Mouse (Mus musculus) hindbrain, embryonic 14.5 days (tissue): ENCODE measurements around the gene Ano7. TPM values are rescaled to one million over a fixed set of nuclear protein-coding genes. Genes with fewer than 3 reads are reported as not detected.

Experiments
- ATAC-seq: fragments of 200-750 bp; cut with Nextera tagmentation; 2 replicates; pipeline ENCODE4 v1.8.0; 2017; ENCODE audit warnings: moderate number of reproducible peaks, mild to moderate bottlenecking, moderate TSS enrichment, moderate library complexity; ENCODE audit not compliant: low FRiP score
- DNase-seq: peaks from one replicate; pipeline ENCODE4 v3.0.0-alpha.2; 2015; ENCODE audit warnings: low spot score
- H3K27ac ChIP-seq: fragments of 300-500 bp; sonication (generic); 2 replicates; pipeline ENCODE4 v1.5.1; 2014; ENCODE audit warnings: mild to moderate bottlenecking, moderate library complexity
- H3K27me3 ChIP-seq: fragments of 300-500 bp; sonication (generic); 2 replicates; pipeline ENCODE4 v1.6.1; 2014; ENCODE audit warnings: mild to moderate bottlenecking, low read length, mixed read lengths; ENCODE audit not compliant: control insufficient read depth, insufficient read depth
- H3K36me3 ChIP-seq: fragments of 300-500 bp; sonication (generic); replicated peaks from 2 replicates; pipeline ENCODE4 v1.6.1; 2014; ENCODE audit not compliant: control insufficient read depth, insufficient read depth
- H3K4me1 ChIP-seq: fragments of 300-500 bp; sonication (generic); replicated peaks from 2 replicates; pipeline ENCODE4 v1.6.1; 2014; ENCODE audit warnings: antibody characterized with exemption, low read length, mixed read lengths; ENCODE audit not compliant: control insufficient read depth, insufficient read depth
- H3K4me2 ChIP-seq: fragments of 300-500 bp; sonication (generic); replicated peaks from 2 replicates; pipeline ENCODE4 v1.6.1; 2014; ENCODE audit warnings: mild to moderate bottlenecking, moderate library complexity
- H3K4me3 ChIP-seq: fragments of 300-500 bp; sonication (generic); replicated peaks from 2 replicates; pipeline ENCODE4 v1.5.1; 2014; ENCODE audit warnings: mild to moderate bottlenecking, low read length
- H3K9ac ChIP-seq: fragments of 300-500 bp; sonication (generic); 2 replicates; pipeline ENCODE4 v1.6.1; 2014
- H3K9me3 ChIP-seq: fragments of 300-500 bp; sonication (generic); 2 replicates; pipeline ENCODE4 v1.6.1; 2016; ENCODE audit warnings: low read length; ENCODE audit not compliant: control insufficient read depth
- WGBS: fragments of 180-500 bp; shearing (Covaris S2); extraction: QIAGEN DNeasy Blood & Tissue Kit; methylation state at CpG from one replicate; pipeline ENCODE4 v1.1.7; 2014; 5-methylcytosine and 5-hydroxymethylcytosine counted together
- polyA plus RNA-seq: library from polyadenylated mRNA; unstranded; fragments of >200 nt; fragmentation: Nextera tagmentation; extraction: Ambion mirVana; gene quantifications from 2 replicates; pipeline ENCODE4 v1.2.1, GENCODE M21; 2014

Gene Ano7
- polyA plus RNA-seq, 1 experiment from 2014 or later, result 0.66 TPM

DNA sequence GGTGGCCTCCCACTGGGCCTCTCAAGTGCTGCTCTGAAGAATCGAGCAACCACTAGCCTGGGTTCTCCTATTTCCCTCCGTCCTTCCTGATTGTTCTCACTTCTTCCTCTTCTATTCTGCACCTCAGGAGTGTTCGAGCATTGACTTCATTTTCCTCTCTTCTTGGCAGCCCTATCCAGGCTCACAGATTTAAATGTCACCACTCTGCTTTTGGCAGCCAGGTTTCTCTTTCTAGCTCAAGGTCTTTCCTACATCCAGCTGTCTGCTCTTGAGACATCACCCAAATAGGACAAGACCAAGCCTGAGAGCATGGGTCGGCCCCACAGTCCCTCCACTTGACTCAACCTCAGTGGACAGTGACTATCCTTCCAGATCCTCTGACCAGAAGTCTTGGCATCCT lies 11.1 kb upstream of the Ano7 start:
- no peak for DNase-seq
- Histone ChIP-seq H3K4me3 (no peak overlapping the region), H3K27me3 (no peaks in the 10 kb centered on the region), H3K9ac (no peak overlapping the region), H3K4me1 (no peaks in the 10 kb centered on the region), H3K27ac (no peak overlapping the region), H3K36me3 (peaks cover 97% of the 10 kb centered on the region), H3K9me3 (no peaks in the 10 kb centered on the region), H3K4me2 (no peak overlapping the region)
- no peak for ATAC-seq
- WGBS, result 95% methylated on average over 4 of the region's 4 CpGs

DNA sequence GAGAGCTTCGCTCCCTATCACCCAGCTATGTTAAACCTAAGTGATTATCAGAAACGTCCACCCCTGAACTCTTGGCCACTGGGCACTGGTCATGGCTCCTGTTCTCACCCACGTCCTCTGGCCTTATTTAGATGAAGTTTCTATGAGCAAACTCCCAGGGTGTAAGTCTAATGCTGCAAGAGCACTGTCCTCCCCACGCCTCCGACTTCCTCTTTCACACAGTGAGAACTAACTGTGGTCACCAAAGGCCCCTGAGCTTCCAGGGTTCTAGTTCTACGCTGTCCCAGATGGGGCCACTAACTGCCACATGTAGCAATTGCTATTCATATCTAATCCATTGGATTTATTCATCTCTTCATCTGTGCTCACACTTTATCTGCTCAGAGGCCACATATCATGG lies 8.1 kb upstream of the Ano7 start:
- Histone ChIP-seq H3K9me3 (no peaks in the 10 kb centered on the region), H3K27me3 (no peaks in the 10 kb centered on the region), H3K4me1 (no peaks in the 10 kb centered on the region), H3K36me3 (peaks cover 76% of the 10 kb centered on the region), H3K27ac (no peak overlapping the region), H3K9ac (no peak overlapping the region), H3K4me3 (no peak overlapping the region), H3K4me2 (no peak overlapping the region)
- DNase-seq (no peak), ATAC-seq (no peak)
- WGBS, result 96% methylated on average over 6 of the region's 6 CpGs

DNA sequence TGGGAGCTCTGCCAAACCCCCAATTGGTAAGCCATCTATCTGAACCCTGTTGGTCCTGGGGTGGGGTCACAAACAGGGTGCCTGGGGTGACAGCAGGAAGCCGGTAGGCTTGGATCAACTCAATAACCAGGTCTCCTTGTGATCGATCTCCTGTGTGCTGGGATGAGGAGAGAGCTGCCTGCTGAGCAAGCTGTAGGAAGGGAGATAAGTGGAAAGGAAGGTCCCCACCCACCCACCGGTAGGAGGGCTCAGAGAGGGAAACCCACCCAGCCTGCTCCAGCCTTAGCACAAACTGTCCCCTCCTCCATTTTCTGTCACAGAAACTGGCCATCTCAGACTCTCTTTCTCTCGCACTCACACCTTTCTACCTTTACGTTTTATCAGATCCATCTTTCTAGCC lies 3.6 kb downstream of the Ano7 start:
- H3K36me3 ChIP-seq, result no peaks in the 10 kb centered on the region
- no peak for ATAC-seq
- WGBS, result 74% methylated on average over 5 of the region's 5 CpGs

DNA sequence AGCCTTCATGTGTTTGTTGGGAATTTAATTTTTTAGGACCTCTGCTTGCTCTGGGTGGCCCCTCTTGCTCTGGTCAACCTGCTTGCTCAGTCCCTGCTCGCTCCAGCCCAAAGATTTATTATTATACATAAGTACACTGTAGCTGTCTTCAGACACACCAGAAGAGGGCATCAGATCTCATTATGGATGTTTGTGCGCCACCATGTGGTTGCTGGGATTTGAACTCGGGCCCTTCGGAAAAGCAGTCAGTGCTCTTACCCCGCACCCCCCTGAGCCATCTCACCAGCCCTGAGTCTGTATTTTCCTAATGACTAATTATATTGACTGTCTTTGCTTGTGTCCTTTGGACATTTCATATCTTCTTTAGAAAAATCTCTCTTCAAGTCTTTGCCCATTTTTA lies 5.4 kb downstream of the Ano7 start:
- Histone ChIP-seq H3K9ac (no peak overlapping the region), H3K36me3 (no peaks in the 10 kb centered on the region), H3K4me3 (no peak overlapping the region), H3K27ac (no peak overlapping the region), H3K4me1 (no peaks in the 10 kb centered on the region), H3K27me3 (no peaks in the 10 kb centered on the region), H3K9me3 (no peaks in the 10 kb centered on the region), H3K4me2 (no peak overlapping the region)
- DNase-seq (no peak), ATAC-seq (no peak)
- WGBS, result 82% methylated on average over 5 of the region's 5 CpGs

More for the DNA sequence above, 3.6 kb downstream of the Ano7 start:
- H3K4me3 ChIP-seq, result no peak overlapping the region
- H3K9ac ChIP-seq, result no peak overlapping the region
- DNase-seq, result no peak
- H3K4me2 ChIP-seq, result no peak overlapping the region
- no peaks in the 10 kb centered on the region for H3K4me1 ChIP-seq
- no peaks in the 10 kb centered on the region for H3K9me3 ChIP-seq
- no peak overlapping the region for H3K27ac ChIP-seq
- H3K27me3 ChIP-seq, result no peaks in the 10 kb centered on the region

GRCm38 (mm10) chr1:93387198-93387597 lies 13.5 kb downstream of the Ano7 start:
- Histone ChIP-seq H3K9ac (no peak overlapping the region), H3K27me3 (no peaks in the 10 kb centered on the region), H3K36me3 (no peaks in the 10 kb centered on the region), H3K4me3 (no peak overlapping the region), H3K9me3 (no peaks in the 10 kb centered on the region), H3K4me1 (no peaks in the 10 kb centered on the region), H3K4me2 (no peak overlapping the region), H3K27ac (no peak overlapping the region)
- DNase-seq, result no peak
- WGBS, result 78% methylated on average over 2 of the region's 2 CpGs
- no peak for ATAC-seq

DNA sequence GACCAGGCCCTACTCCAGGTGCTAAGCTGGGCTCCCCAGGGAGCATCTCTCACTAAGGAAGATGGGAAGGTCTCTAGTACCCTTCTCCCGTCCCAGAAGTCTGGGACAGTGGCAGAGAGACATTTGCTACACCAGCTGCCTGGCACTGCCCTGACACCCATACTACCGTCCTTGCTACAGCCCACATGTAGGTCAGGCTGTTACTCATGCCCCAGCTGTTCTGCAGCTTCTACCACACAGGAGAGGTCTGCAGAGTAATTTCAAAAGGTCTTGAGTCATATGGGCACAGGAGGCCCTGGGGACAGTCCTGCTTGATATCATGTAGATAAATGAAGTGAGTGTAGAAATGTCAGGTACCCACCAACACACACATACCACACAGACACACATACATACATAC lies 15.2 kb downstream of the Ano7 start:
- Histone ChIP-seq H3K27ac (no peak overlapping the region), H3K4me1 (no peaks in the 10 kb centered on the region), H3K4me3 (no peak overlapping the region), H3K4me2 (no peak overlapping the region), H3K27me3 (no peaks in the 10 kb centered on the region), H3K9ac (no peak overlapping the region), H3K9me3 (no peaks in the 10 kb centered on the region), H3K36me3 (no peaks in the 10 kb centered on the region)
- 66% methylated on average over 2 of the region's 2 CpGs for WGBS
- no peak for ATAC-seq
- DNase-seq, result no peak

- 25% methylated on average over 38 of the region's 38 CpGs for WGBS
- ATAC-seq, result no peak
- H3K4me3 ChIP-seq, result no peak overlapping the region; the same call in 1 of the 2 replicates
- no peaks in the 10 kb centered on the region for H3K27me3 ChIP-seq
- no peaks in the 10 kb centered on the region for H3K4me1 ChIP-seq
- no peak overlapping the region for H3K27ac ChIP-seq
- no peak overlapping the region for H3K9ac ChIP-seq
- H3K4me2 ChIP-seq, result peak overlapping the region; percentile 40
- H3K36me3 ChIP-seq, result peaks cover 9% of the 10 kb centered on the region
- H3K9me3 ChIP-seq, result no peaks in the 10 kb centered on the region
- DNase-seq, result no peak
Measured at GRCm38 (mm10) chr1:93401191-93402052, 27.7 kb downstream of the Ano7 start.

DNA sequence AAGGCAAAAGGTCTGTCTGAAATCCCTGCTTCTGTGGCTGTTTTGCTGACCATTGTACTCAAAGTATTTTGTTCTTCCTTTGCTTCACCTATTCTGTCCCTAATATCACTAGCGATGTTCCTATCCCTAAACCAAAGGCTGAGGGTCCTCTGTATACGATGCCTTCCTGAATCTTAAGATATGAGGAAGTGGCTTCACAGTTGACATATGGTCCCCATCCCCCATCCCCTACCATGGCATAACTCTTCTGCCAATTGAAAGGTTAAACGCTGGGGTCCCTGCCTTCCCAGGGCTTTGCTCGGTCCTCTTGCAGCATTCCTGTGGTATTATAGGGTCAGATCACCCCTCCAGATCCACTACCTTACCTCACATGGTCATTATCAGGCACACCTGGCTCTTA lies 29.7 kb downstream of the Ano7 start:
- Histone ChIP-seq H3K9ac (no peak overlapping the region), H3K4me3 (no peak overlapping the region), H3K36me3 (peaks cover 27% of the 10 kb centered on the region), H3K27me3 (no peaks in the 10 kb centered on the region), H3K9me3 (no peaks in the 10 kb centered on the region), H3K4me1 (no peaks in the 10 kb centered on the region), H3K27ac (no peak overlapping the region), H3K4me2 (no peak overlapping the region)
- 90% methylated on average over 4 of the region's 4 CpGs for WGBS
- DNase-seq, result no peak
- no peak for ATAC-seq

DNA sequence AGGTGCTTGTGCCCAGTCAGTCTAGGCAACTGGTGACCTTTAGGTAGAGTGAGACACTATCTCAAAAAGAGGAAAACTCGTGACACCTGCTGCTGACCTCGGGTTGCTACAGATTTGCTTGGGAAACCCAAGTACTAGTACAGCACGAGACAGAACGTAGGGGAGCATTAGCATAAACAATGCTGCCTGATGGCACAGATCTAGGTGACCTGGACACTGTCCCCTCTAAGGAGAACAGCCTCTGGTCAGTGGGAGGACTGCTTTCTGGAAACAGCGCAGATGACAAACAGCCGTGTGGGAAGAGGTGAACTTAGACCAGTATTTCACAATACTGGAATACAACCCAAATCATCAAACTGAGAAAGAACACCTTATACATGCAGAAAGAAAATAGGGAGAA lies 58.4 kb downstream of the Ano7 start:
- ATAC-seq, result no peak
- Histone ChIP-seq H3K9me3 (no peaks in the 10 kb centered on the region), H3K4me3 (no peak overlapping the region), H3K36me3 (peaks cover 75% of the 10 kb centered on the region), H3K9ac (no peak overlapping the region), H3K4me1 (no peaks in the 10 kb centered on the region), H3K4me2 (no peak overlapping the region), H3K27me3 (no peaks in the 10 kb centered on the region), H3K27ac (no peak overlapping the region)
- WGBS, result 92% methylated on average over 6 of the region's 6 CpGs
- no peak for DNase-seq
